Mouse (Mus musculus) spleen, adult 2 months (tissue): ENCODE data around the gene Fyn. TPM values are rescaled to one million over a fixed set of nuclear protein-coding genes. Genes with fewer than 3 reads are reported as not detected.
A peak's percentile ranks its signal among the peaks of the same experiment; 100 is the strongest.

Experiments used
- DNase-seq, 2 experiments: peaks; one replicate each; pipeline versions ENCODE4 v3.0.0 to v3.0.0-alpha.2; 2012 to 2021; ENCODE audit warnings: low spot score in 2 of 2, low read depth in 1 of 2
- H3K27ac ChIP-seq: fragments of 200-500 bp; 2 replicates; pipeline ENCODE4 v1.5.1; 2012; ENCODE audit warnings: low read length, inconsistent platforms; ENCODE audit not compliant: insufficient read depth
- H3K27me3 ChIP-seq: fragments of 200-500 bp; 2 replicates; pipeline ENCODE4 v1.6.1; 2012; ENCODE audit warnings: mild to moderate bottlenecking, moderate library complexity, low read length, inconsistent platforms; ENCODE audit not compliant: control insufficient read depth, insufficient read depth
- H3K36me3 ChIP-seq: fragments of 200-500 bp; 2 replicates; pipeline ENCODE4 v1.6.1; 2012; ENCODE audit warnings: mild to moderate bottlenecking, low read length, inconsistent platforms; ENCODE audit not compliant: control insufficient read depth, insufficient read depth
- H3K4me1 ChIP-seq: fragments of 200-500 bp; 2 replicates; pipeline ENCODE4 v1.6.1; 2011; ENCODE audit warnings: inconsistent platforms; ENCODE audit not compliant: control insufficient read depth, insufficient read depth, insufficient read length
- H3K4me3 ChIP-seq: fragments of 200-500 bp; 2 replicates; pipeline ENCODE4 v1.5.1; 2011; ENCODE audit warnings: mild to moderate bottlenecking, inconsistent platforms; ENCODE audit not compliant: insufficient read depth, insufficient read length; ENCODE audit errors: extremely low read depth
- CTCF ChIP-seq: fragments of 200-500 bp; IDR thresholded peaks from 2 replicates; pipeline ENCODE4 v1.5.1; 2011; ENCODE audit warnings: mild to moderate bottlenecking, inconsistent platforms; ENCODE audit not compliant: insufficient read depth, insufficient read length, insufficient replicate concordance; ENCODE audit errors: extremely low read depth
- POLR2A ChIP-seq: fragments of 200-500 bp; IDR thresholded peaks from 2 replicates; pipeline ENCODE4 v1.6.1; 2011; ENCODE audit warnings: low read depth, low read length, inconsistent platforms
- WGBS: fragments of 180-500 bp; shearing (Covaris S2); methylation state at CpG from one replicate; pipeline ENCODE4 v1.1.7; 2018; 5-methylcytosine and 5-hydroxymethylcytosine counted together
- polyA plus RNA-seq: library from polyadenylated mRNA; depleted of rRNA; stranded (reverse); fragments of >200 nt; gene quantifications from 2 replicates; pipeline ENCODE4 v1.2.3, GENCODE M21; 2012

Fyn gene
- polyA plus RNA-seq, 1 experiment: 38.0 TPM

- 80% methylated on average over 7 of the region's 7 CpGs for whole genome bisulfite sequencing
- peaks cover 6% of the 10 kb centered on the region; the same call in 1 of the 2 replicates for H3K4me1 ChIP-seq
- H3K27ac ChIP-seq: no peak overlapping the region
- H3K27me3 ChIP-seq: no peaks in the 10 kb centered on the region
- no peak for TF ChIP-seq POLR2A
- H3K36me3 ChIP-seq: no peaks in the 10 kb centered on the region
- no peak overlapping the region for H3K4me3 ChIP-seq
- DNase-seq: no peak
These were observed 104.3 kb downstream of the Fyn start for GRCm38 (mm10) chr10:39472923-39473322.

- peak overlapping the region; percentile 68 for H3K27ac ChIP-seq
- H3K4me1 ChIP-seq: no peaks in the 10 kb centered on the region; the same call in 1 of the 2 replicates
- WGBS: 38% methylated on average over 1 of the region's 1 CpGs
- no peaks in the 10 kb centered on the region for H3K36me3 ChIP-seq
- no peak for DNase-seq
- TF ChIP-seq CTCF: no peak
- no peak for TF ChIP-seq POLR2A
- no peaks in the 10 kb centered on the region for H3K27me3 ChIP-seq
- no peak overlapping the region for H3K4me3 ChIP-seq
These were observed 110.7 kb downstream of the Fyn start for GRCm38 (mm10) chr10:39479361-39479760.

- Histone ChIP-seq H3K27ac (no peak overlapping the region; the same call in 1 of the 2 replicates), H3K27me3 (no peaks in the 10 kb centered on the region), H3K4me3 (no peak overlapping the region), H3K4me1 (peaks cover 26% of the 10 kb centered on the region; the same call in 1 of the 2 replicates), H3K36me3 (no peaks in the 10 kb centered on the region)
- no peak for DNase-seq
- 20% methylated on average over 8 of the region's 8 CpGs for WGBS
- TF ChIP-seq POLR2A: no peak
- no peak for TF ChIP-seq CTCF
These were observed 115.7 kb downstream of the Fyn start for GRCm38 (mm10) chr10:39484382-39484826.

- Histone ChIP-seq H3K27ac (no peak overlapping the region; the same call in 1 of the 2 replicates), H3K4me3 (no peak overlapping the region), H3K27me3 (no peaks in the 10 kb centered on the region), H3K4me1 (peaks cover 28% of the 10 kb centered on the region; the same call in 1 of the 2 replicates), H3K36me3 (no peaks in the 10 kb centered on the region)
- DNase-seq: no peak
- WGBS: 80% methylated on average over 6 of the region's 6 CpGs
- TF ChIP-seq CTCF: no peak
- no peak for TF ChIP-seq POLR2A
These were observed 116.2 kb downstream of the Fyn start for GRCm38 (mm10) chr10:39484892-39485291.

DNA sequence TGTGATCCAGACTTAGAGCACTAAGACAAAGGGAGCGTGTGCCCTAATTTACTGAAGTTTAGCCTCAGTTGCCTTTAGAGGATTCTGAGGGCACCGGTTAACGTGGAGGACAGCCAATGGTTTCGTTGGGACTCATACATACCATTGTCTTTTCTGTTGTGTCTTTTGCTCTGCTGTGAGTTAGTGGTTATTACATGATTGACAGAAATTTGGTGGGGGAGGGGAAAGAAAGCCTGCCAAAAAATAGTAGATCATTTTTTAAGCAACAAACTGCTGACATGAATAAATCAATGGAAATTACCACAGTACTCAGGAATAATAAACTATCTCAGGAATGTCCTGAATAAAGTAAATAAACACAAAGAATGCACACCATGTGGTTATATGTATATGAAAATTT is 117.3 kb downstream of the Fyn start:
- Histone ChIP-seq H3K4me3 (no peak overlapping the region), H3K27me3 (no peaks in the 10 kb centered on the region), H3K36me3 (no peaks in the 10 kb centered on the region), H3K4me1 (peaks cover 34% of the 10 kb centered on the region), H3K27ac (no peak overlapping the region)
- no peak for TF ChIP-seq POLR2A
- TF ChIP-seq CTCF: no peak
- DNase-seq: no peak
- 88% methylated on average over 4 of the region's 4 CpGs for WGBS

GRCm38 (mm10) chr10:39486501-39487450 is 118.1 kb downstream of the Fyn start:
- H3K36me3 ChIP-seq: no peaks in the 10 kb centered on the region
- H3K4me1 ChIP-seq: peaks cover 34% of the 10 kb centered on the region
- no peak overlapping the region for H3K4me3 ChIP-seq
- TF ChIP-seq POLR2A (no peak), CTCF (no peak)
- peak overlapping the region; percentile 67 for H3K27ac ChIP-seq
- no peaks in the 10 kb centered on the region for H3K27me3 ChIP-seq
- WGBS: 64% methylated on average over 11 of the region's 11 CpGs
- DNase-seq: no peak
